Mouse (Mus musculus): ENCODE results near the gene Clec2h. TPM values are rescaled to one million over a fixed set of nuclear protein-coding genes. Genes with fewer than 3 reads are reported as not detected.
A peak's percentile ranks its signal among the peaks of the same experiment; 100 is the strongest.
"Not testable (repeated sequence)": the region's sequence is repeated elsewhere in the genome, so short reads cannot be mapped to it uniquely, and the experiment has no call there.

The Clec2h gene
- not detected in 2 replicates for total RNA-seq (2017)

- ATAC-seq (replicated peaks in 1 of 2; ENCODE audit: insufficient read depth in 1 of 2, low FRiP score in 2 of 2, low TSS enrichment in 1 of 2, low read depth in 1 of 2, poor library complexity in 2 of 2, severe bottlenecking in 2 of 2) = peak; percentile 42 to 68; a peak in 3 of 4 replicates
Measured at GRCm38 (mm10) chr6:128662206-128662605, at the start of gene Clec2h. Gene Clec2h (plus strand): TSS chr6:128662385.

DNA sequence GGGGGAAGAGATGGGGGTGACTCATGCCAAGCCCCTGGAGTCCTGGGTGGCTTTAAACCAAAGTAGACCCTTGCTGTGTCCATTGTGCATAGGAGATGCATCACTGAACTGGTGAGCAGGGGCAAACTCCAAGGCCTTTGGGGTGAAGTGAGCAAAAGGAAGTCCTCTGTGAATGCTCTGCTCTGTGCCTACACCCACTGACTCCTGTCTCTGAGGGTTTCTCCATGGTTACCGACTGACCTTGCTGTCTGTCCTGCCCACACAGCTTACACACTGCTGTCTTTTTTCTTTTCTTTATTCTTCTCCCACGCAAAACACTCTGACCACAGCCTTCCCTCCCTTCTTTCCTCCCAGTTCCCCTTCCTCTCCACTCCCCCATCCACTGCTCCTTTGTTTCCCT lies 39.5 kb upstream of the Clec2h start:
- ATAC-seq (replicated peaks in 1 of 2; ENCODE audit: insufficient read depth in 1 of 2, low FRiP score in 2 of 2, low TSS enrichment in 1 of 2, low read depth in 1 of 2, poor library complexity in 2 of 2, severe bottlenecking in 2 of 2) = no peak

DNA sequence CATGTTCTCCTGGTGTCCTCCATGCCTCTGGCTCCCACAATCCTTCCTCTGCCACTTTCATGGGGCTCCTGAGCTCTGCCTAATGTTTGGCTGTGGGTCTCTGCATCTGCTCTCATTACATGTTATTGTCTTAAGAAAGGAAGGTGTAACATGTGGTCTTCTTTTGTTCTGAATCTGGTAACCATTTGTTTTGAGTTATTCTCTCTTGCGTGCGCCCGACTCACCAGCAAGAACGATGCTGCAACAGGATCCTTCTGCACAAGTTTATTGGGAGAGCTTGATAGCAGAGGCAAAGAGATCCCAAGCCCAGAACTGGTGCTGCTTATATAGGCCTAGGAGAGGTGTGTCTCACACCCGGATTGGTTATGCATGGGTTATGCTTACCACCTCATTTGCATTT lies 38.8 kb upstream of the Clec2h start, which contains the start of gene Klrb1a:
Gene Klrb1a (minus strand): TSS at position 101 of the 400 bp plus-strand sequence.
- not testable (repeated sequence) for ATAC-seq (replicated peaks in 1 of 2; ENCODE audit: insufficient read depth in 1 of 2, low FRiP score in 2 of 2, low TSS enrichment in 1 of 2, low read depth in 1 of 2, poor library complexity in 2 of 2, severe bottlenecking in 2 of 2)

DNA sequence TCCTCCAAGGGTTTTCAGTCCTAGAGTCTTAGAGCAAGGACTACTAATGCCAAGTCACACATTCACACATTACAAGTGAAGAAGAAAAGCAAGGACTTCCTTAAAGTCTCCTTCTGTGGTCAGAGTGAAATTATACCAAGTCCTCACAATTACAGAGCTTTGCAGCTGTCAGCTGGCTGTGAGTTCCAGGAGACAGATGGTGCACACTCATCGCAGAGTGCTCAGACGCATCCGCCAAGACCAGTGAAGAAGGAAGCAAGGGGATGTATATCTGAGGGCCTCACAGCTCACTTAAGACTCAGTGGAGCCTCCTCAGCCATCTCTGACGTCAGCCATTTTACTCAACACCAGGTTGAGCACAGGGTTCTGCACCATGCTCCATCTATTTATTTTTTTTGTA lies 37.8 kb upstream of the Clec2h start:
- ATAC-seq (replicated peaks in 1 of 2; ENCODE audit: insufficient read depth in 1 of 2, low FRiP score in 2 of 2, low TSS enrichment in 1 of 2, low read depth in 1 of 2, poor library complexity in 2 of 2, severe bottlenecking in 2 of 2) = peak; percentile 49 to 64; a peak in 3 of 4 replicates

DNA sequence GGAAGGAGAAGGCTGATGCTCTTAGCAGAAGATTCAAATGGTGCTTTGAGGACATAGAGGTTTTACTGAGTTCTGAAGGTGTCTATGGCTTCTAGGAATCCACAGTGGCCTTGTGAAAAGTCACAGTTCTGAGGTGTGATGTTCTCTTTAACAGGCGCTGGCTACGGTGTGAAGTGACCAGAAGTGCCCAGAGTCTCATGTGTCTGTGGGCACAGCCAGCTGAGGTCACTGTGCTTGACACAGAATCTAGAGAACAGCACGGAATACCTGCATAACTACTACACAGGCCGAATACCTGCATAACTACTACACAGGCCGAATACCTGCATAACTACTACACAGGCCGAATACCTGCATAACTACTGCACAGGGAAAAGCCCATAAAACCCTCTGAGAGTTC lies 36.9 kb upstream of the Clec2h start:
- not testable (repeated sequence) for ATAC-seq (replicated peaks in 1 of 2; ENCODE audit: insufficient read depth in 1 of 2, low FRiP score in 2 of 2, low TSS enrichment in 1 of 2, low read depth in 1 of 2, poor library complexity in 2 of 2, severe bottlenecking in 2 of 2)

GRCm38 (mm10) chr6:128629771-128630739 lies 32.1 kb upstream of the Clec2h start:
- ATAC-seq (replicated peaks in 1 of 2; ENCODE audit: insufficient read depth in 1 of 2, low FRiP score in 2 of 2, low TSS enrichment in 1 of 2, low read depth in 1 of 2, poor library complexity in 2 of 2, severe bottlenecking in 2 of 2) = peak; percentile 82 to 83

DNA sequence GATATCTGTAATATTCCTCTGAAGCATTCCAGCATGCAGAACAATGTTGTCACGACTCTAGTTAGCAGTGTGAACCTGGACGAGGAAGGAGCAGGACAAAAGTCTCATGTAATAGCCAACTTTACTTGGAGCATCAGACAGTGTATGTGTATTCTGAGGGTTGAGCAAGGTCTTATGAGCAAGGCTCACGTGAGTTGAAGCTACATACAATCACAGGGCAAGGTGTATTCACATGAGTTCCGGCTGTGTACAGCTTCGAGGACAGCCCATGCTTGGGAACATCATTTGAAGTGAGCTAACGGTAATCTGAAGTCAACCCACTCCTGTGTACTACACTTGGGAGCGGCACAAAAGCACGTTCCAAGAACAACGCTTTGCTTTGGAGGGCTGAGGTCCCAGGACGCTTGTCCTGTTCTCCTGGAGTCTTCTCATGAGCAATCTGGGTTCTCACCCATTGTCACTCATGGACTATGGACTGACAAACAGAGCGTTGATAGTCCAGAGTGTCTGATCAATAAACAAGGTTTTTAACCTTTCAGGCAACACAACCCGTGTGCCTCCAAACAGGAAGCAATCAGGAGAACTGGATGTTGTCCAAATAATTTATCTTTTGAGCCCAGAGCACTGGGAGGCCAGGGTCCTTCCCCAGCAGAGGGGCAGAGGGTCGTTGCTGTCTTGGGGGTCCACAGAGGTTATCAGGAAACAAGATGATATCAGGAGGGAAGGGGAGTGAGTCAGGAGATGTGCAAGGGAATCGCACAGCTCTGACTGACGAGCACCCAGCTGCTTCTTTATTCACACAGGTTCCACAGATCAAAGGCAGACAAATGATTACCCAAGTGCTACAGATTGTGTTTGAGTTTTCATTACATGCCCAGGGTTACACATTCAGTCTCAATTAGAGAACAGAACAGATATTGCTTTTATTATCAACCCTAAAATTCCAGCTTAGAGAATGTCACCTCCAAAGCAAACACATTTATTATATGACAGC lies 31.0 kb upstream of the Clec2h start:
- ATAC-seq (replicated peaks in 1 of 2; ENCODE audit: insufficient read depth in 1 of 2, low FRiP score in 2 of 2, low TSS enrichment in 1 of 2, low read depth in 1 of 2, poor library complexity in 2 of 2, severe bottlenecking in 2 of 2) = not testable (repeated sequence)

GRCm38 (mm10) chr6:128640673-128641072 lies 21.5 kb upstream of the Clec2h start:
- ATAC-seq (replicated peaks in 1 of 2; ENCODE audit: insufficient read depth in 1 of 2, low FRiP score in 2 of 2, low TSS enrichment in 1 of 2, low read depth in 1 of 2, poor library complexity in 2 of 2, severe bottlenecking in 2 of 2) = no peak

GRCm38 (mm10) chr6:128641116-128641716 lies 21.0 kb upstream of the Clec2h start:
- ATAC-seq (replicated peaks in 1 of 2; ENCODE audit: insufficient read depth in 1 of 2, low FRiP score in 2 of 2, low TSS enrichment in 1 of 2, low read depth in 1 of 2, poor library complexity in 2 of 2, severe bottlenecking in 2 of 2) = no peak

DNA sequence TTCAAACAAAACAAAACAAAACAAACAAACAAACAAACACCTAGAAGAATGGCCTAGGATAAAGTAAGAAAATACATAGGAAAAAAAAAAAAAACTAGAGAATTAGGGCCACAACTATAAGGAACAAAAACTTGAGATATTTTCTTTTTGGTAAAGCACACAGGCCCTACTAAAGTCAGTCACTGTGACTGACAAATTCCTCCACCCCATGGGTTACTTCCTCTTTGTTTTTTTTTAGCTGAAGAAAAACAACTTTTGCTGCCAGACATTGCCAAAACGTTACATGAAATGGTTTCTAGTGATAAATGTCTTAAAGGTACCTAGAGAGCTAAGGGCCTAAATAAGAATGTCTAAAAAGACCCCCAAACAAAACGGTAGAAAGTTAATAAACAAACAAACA lies 18.2 kb upstream of the Clec2h start:
- peak in 1 of 2 experiments; percentile 32; a peak in 1 of 4 replicates for ATAC-seq (replicated peaks in 1 of 2; ENCODE audit: insufficient read depth in 1 of 2, low FRiP score in 2 of 2, low TSS enrichment in 1 of 2, low read depth in 1 of 2, poor library complexity in 2 of 2, severe bottlenecking in 2 of 2)

GRCm38 (mm10) chr6:128644694-128645093 lies 17.5 kb upstream of the Clec2h start:
- not testable (repeated sequence) for ATAC-seq (replicated peaks in 1 of 2; ENCODE audit: insufficient read depth in 1 of 2, low FRiP score in 2 of 2, low TSS enrichment in 1 of 2, low read depth in 1 of 2, poor library complexity in 2 of 2, severe bottlenecking in 2 of 2)

DNA sequence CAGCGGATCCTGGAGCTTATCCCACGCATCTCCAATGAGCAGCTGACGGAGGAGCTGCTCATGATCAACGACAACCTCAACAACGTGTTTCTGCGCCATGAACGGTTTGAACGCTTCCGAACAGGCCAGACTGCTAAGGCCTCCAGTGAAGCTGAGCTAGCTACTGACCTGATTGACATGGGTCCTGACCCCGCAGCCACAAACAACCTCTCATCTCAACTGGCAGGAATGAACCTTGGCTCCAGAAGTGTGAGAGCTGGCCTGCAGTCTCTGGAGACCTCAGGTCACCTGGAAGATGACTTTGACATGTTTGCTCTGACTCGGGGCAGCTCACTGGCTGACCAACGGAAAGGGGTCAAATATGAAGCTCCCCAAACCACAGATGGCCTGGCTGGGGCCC lies 16.5 kb upstream of the Clec2h start:
- not testable (repeated sequence) for ATAC-seq (replicated peaks in 1 of 2; ENCODE audit: insufficient read depth in 1 of 2, low FRiP score in 2 of 2, low TSS enrichment in 1 of 2, low read depth in 1 of 2, poor library complexity in 2 of 2, severe bottlenecking in 2 of 2)

DNA sequence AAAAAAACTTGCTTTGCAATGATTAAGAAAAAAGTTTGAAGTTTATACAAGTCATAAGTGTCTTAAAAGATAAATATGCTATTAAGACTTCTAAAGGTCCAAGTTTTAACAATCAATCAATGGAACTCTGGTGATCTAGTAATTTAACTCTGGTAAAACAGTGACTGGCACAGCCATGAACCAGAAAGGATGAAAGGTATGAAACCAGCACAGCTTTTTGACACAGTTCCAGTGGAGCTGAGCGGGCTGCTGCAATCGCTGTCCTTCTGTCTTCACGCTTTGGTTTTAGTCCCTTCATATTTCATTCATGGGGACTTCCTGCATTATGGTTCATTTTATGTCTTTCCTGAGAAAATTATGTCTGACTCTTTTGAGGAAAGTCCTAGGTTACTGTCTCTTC lies 12.5 kb upstream of the Clec2h start:
- ATAC-seq (replicated peaks in 1 of 2; ENCODE audit: insufficient read depth in 1 of 2, low FRiP score in 2 of 2, low TSS enrichment in 1 of 2, low read depth in 1 of 2, poor library complexity in 2 of 2, severe bottlenecking in 2 of 2) = no peak

GRCm38 (mm10) chr6:128650187-128650586 lies 12.0 kb upstream of the Clec2h start:
- ATAC-seq (replicated peaks in 1 of 2; ENCODE audit: insufficient read depth in 1 of 2, low FRiP score in 2 of 2, low TSS enrichment in 1 of 2, low read depth in 1 of 2, poor library complexity in 2 of 2, severe bottlenecking in 2 of 2) = no peak

GRCm38 (mm10) chr6:128650827-128651226 lies 11.4 kb upstream of the Clec2h start:
- ATAC-seq (replicated peaks in 1 of 2; ENCODE audit: insufficient read depth in 1 of 2, low FRiP score in 2 of 2, low TSS enrichment in 1 of 2, low read depth in 1 of 2, poor library complexity in 2 of 2, severe bottlenecking in 2 of 2) = not testable (repeated sequence)

- ATAC-seq (replicated peaks in 1 of 2; ENCODE audit: insufficient read depth in 1 of 2, low FRiP score in 2 of 2, low TSS enrichment in 1 of 2, low read depth in 1 of 2, poor library complexity in 2 of 2, severe bottlenecking in 2 of 2) = 0 out of 4 replicates have a peak, but pooled peaks of 1 of the 2 experiments have one; percentile 37
Measured at GRCm38 (mm10) chr6:128652938-128653337, 9.2 kb upstream of the Clec2h start.

DNA sequence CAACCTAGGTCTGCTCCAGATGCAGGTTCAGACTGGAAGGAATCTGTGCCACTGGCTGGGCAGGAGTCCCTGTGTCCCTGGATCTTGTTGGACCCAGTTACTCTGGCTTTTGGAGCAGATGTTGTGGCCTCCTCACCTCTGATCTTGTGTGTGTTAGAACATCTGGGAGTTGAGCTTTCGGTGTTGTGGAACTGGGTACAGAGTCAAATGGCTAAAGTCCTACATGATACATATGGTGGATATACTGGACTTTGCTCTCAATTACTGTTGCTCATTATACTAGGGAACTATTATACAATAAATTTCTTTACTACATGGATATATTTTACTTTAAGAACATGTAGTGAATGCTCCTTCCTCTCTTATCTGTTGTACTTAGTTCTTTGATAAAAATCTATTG lies 936 bp upstream of the Clec2h start:
- no peak for ATAC-seq (replicated peaks in 1 of 2; ENCODE audit: insufficient read depth in 1 of 2, low FRiP score in 2 of 2, low TSS enrichment in 1 of 2, low read depth in 1 of 2, poor library complexity in 2 of 2, severe bottlenecking in 2 of 2)
